Mouse (Mus musculus) kidney, embryonic 14.5 days (tissue): Measurements from ENCODE around the gene Fam53b. TPM values are rescaled to one million over a fixed set of nuclear protein-coding genes. Genes with fewer than 3 reads are reported as not detected.
A peak's percentile ranks its signal among the peaks of the same experiment; 100 is the strongest.

Source experiments
- ATAC-seq: fragments of 200-750 bp; cut with Nextera tagmentation; 2 replicates; pipeline ENCODE4 v1.8.0; 2017; ENCODE audit warnings: moderate number of reproducible peaks, mild to moderate bottlenecking, moderate TSS enrichment, moderate library complexity; ENCODE audit not compliant: low FRiP score, low TSS enrichment
- H3K27ac ChIP-seq: fragments of 300-500 bp; sonication (generic); 2 replicates; pipeline ENCODE4 v1.5.1; 2014; ENCODE audit warnings: low read depth, mild to moderate bottlenecking, low read length, moderate library complexity, mixed read lengths
- H3K27me3 ChIP-seq: fragments of 300-500 bp; sonication (generic); 2 replicates; pipeline ENCODE4 v1.6.1; 2014; ENCODE audit warnings: mild to moderate bottlenecking, low read length; ENCODE audit not compliant: control insufficient read depth, insufficient read depth
- H3K36me3 ChIP-seq: fragments of 300-500 bp; sonication (generic); 2 replicates; pipeline ENCODE4 v1.6.1; 2014; ENCODE audit warnings: low read length, mixed read lengths; ENCODE audit not compliant: control insufficient read depth, insufficient read depth
- H3K4me1 ChIP-seq: fragments of 300-500 bp; sonication (generic); 2 replicates; pipeline ENCODE4 v1.6.1; 2014; ENCODE audit warnings: low read length, mixed read lengths; ENCODE audit not compliant: control insufficient read depth, insufficient read depth
- H3K4me2 ChIP-seq: fragments of 300-500 bp; sonication (generic); replicated peaks from 2 replicates; pipeline ENCODE4 v1.6.1; 2014; ENCODE audit warnings: low read depth, mild to moderate bottlenecking, low read length
- H3K4me3 ChIP-seq: fragments of 300-500 bp; sonication (generic); 2 replicates; pipeline ENCODE4 v1.5.1; 2014; ENCODE audit warnings: mild to moderate bottlenecking, low read length
- H3K9ac ChIP-seq: fragments of 300-500 bp; sonication (generic); 2 replicates; pipeline ENCODE4 v1.6.1; 2014; ENCODE audit warnings: low read depth, mild to moderate bottlenecking, low read length, moderate library complexity
- H3K9me3 ChIP-seq: fragments of 300-500 bp; sonication (generic); 2 replicates; pipeline ENCODE4 v1.6.1; 2016; ENCODE audit warnings: low read length; ENCODE audit not compliant: control insufficient read depth
- WGBS: fragments of 180-500 bp; shearing (Covaris S2); extraction: QIAGEN DNeasy Blood & Tissue Kit; methylation state at CpG from one replicate; pipeline ENCODE4 v1.1.7; 2014; 5-methylcytosine and 5-hydroxymethylcytosine counted together
- polyA plus RNA-seq: library from polyadenylated mRNA; unstranded; fragments of >200 nt; fragmentation: Nextera tagmentation; extraction: Ambion mirVana; gene quantifications from 2 replicates; pipeline ENCODE4 v1.2.1, GENCODE M21; 2014

The Fam53b gene
- polyA plus RNA-seq, 1 experiment from 2014 or later, result 22.1 TPM

GRCm38 (mm10) chr7:132719570-132719969 lies 94.1 kb downstream of the Fam53b start:
- H3K9ac ChIP-seq, result no peak overlapping the region
- 88% methylated on average over 4 of the region's 4 CpGs for WGBS
- peaks cover 9% of the 10 kb centered on the region; the same call in 1 of the 2 replicates for H3K36me3 ChIP-seq
- no peak overlapping the region for H3K4me2 ChIP-seq
- H3K27ac ChIP-seq, result no peak overlapping the region
- peaks cover 3% of the 10 kb centered on the region; the same call in 1 of the 2 replicates for H3K4me1 ChIP-seq
- no peak for ATAC-seq
- no peaks in the 10 kb centered on the region for H3K27me3 ChIP-seq
- no peak overlapping the region for H3K4me3 ChIP-seq
- no peaks in the 10 kb centered on the region for H3K9me3 ChIP-seq

GRCm38 (mm10) chr7:132715259-132715658 lies 98.4 kb downstream of the Fam53b start:
- Histone ChIP-seq H3K4me2 (no peak overlapping the region), H3K4me1 (peaks cover 35% of the 10 kb centered on the region), H3K9ac (no peak overlapping the region), H3K36me3 (peaks cover 9% of the 10 kb centered on the region; the same call in 1 of the 2 replicates), H3K9me3 (no peaks in the 10 kb centered on the region), H3K4me3 (no peak overlapping the region), H3K27me3 (no peaks in the 10 kb centered on the region), H3K27ac (peak overlapping the region; percentile 86)
- WGBS, result 95% methylated on average over 4 of the region's 4 CpGs
- ATAC-seq, result no peak

GRCm38 (mm10) chr7:132714236-132714923 lies 99.3 kb downstream of the Fam53b start:
- no peak overlapping the region for H3K4me3 ChIP-seq
- H3K27ac ChIP-seq, result peak overlapping the region; percentile 86
- no peak overlapping the region for H3K4me2 ChIP-seq
- peaks cover 35% of the 10 kb centered on the region for H3K4me1 ChIP-seq
- 32% methylated on average over 6 of the region's 6 CpGs for WGBS
- H3K27me3 ChIP-seq, result no peaks in the 10 kb centered on the region
- peak; percentile 17 for ATAC-seq
- H3K9me3 ChIP-seq, result no peaks in the 10 kb centered on the region
- H3K36me3 ChIP-seq, result peaks cover 9% of the 10 kb centered on the region; the same call in 1 of the 2 replicates
- H3K9ac ChIP-seq, result no peak overlapping the region

- ATAC-seq, result peak; percentile 33; the same call in 1 of the 2 replicates
- peak overlapping the region; percentile 86 for H3K27ac ChIP-seq
- H3K36me3 ChIP-seq, result peaks cover 9% of the 10 kb centered on the region; the same call in 1 of the 2 replicates
- WGBS, result 44% methylated on average over 8 of the region's 8 CpGs
- no peak overlapping the region for H3K4me3 ChIP-seq
- H3K4me2 ChIP-seq, result no peak overlapping the region
- H3K9ac ChIP-seq, result 0 out of 2 replicates have a peak overlapping the region, but pooled peaks have one; percentile 12
- H3K9me3 ChIP-seq, result no peaks in the 10 kb centered on the region
- peaks cover 35% of the 10 kb centered on the region for H3K4me1 ChIP-seq
- no peaks in the 10 kb centered on the region for H3K27me3 ChIP-seq
Observed at GRCm38 (mm10) chr7:132713483-132714126, 100.1 kb downstream of the Fam53b start.

GRCm38 (mm10) chr7:132712956-132713355 lies 100.7 kb downstream of the Fam53b start:
- 70% methylated on average over 7 of the region's 7 CpGs for WGBS
- H3K27me3 ChIP-seq, result no peaks in the 10 kb centered on the region
- H3K4me3 ChIP-seq, result no peak overlapping the region
- peak overlapping the region; percentile 86 for H3K27ac ChIP-seq
- H3K4me2 ChIP-seq, result no peak overlapping the region
- peaks cover 35% of the 10 kb centered on the region for H3K4me1 ChIP-seq
- H3K36me3 ChIP-seq, result peaks cover 9% of the 10 kb centered on the region; the same call in 1 of the 2 replicates
- no peaks in the 10 kb centered on the region for H3K9me3 ChIP-seq
- no peak for ATAC-seq
- H3K9ac ChIP-seq, result no peak overlapping the region

- H3K4me3 ChIP-seq, result no peak overlapping the region
- H3K4me1 ChIP-seq, result peaks cover 35% of the 10 kb centered on the region
- no peak overlapping the region for H3K9ac ChIP-seq
- H3K36me3 ChIP-seq, result peaks cover 9% of the 10 kb centered on the region; the same call in 1 of the 2 replicates
- H3K9me3 ChIP-seq, result no peaks in the 10 kb centered on the region
- H3K27me3 ChIP-seq, result no peaks in the 10 kb centered on the region
- H3K4me2 ChIP-seq, result no peak overlapping the region
- peak; percentile 62 for ATAC-seq
- WGBS, result 20% methylated on average over 15 of the region's 16 CpGs
- H3K27ac ChIP-seq, result peak overlapping the region; percentile 61
Observed at GRCm38 (mm10) chr7:132712044-132712708, 101.5 kb downstream of the Fam53b start.

GRCm38 (mm10) chr7:132711579-132711978 lies 102.1 kb downstream of the Fam53b start:
- H3K9ac ChIP-seq, result no peak overlapping the region
- no peak overlapping the region for H3K4me2 ChIP-seq
- H3K4me3 ChIP-seq, result no peak overlapping the region
- no peak; the same call in 1 of the 2 replicates for ATAC-seq
- no peaks in the 10 kb centered on the region for H3K9me3 ChIP-seq
- H3K27ac ChIP-seq, result peak overlapping the region; percentile 61
- no peaks in the 10 kb centered on the region for H3K27me3 ChIP-seq
- WGBS, result 62% methylated on average over 9 of the region's 9 CpGs
- peaks cover 35% of the 10 kb centered on the region for H3K4me1 ChIP-seq
- H3K36me3 ChIP-seq, result peaks cover 9% of the 10 kb centered on the region; the same call in 1 of the 2 replicates

GRCm38 (mm10) chr7:132705130-132705529 lies 108.6 kb downstream of the Fam53b start:
- 90% methylated on average over 7 of the region's 7 CpGs for WGBS
- Histone ChIP-seq H3K4me2 (no peak overlapping the region), H3K27me3 (no peaks in the 10 kb centered on the region), H3K9ac (no peak overlapping the region), H3K4me3 (no peak overlapping the region), H3K4me1 (no peaks in the 10 kb centered on the region), H3K27ac (no peak overlapping the region), H3K36me3 (no peaks in the 10 kb centered on the region), H3K9me3 (no peaks in the 10 kb centered on the region)
- ATAC-seq, result no peak
